Mouse (Mus musculus) heart, postnatal 0 days (tissue): ENCODE data around the gene Agbl1. TPM values are rescaled to one million over a fixed set of nuclear protein-coding genes. Genes with fewer than 3 reads are reported as not detected.

Experiments used
- ATAC-seq: fragments of 200-750 bp; cut with Nextera tagmentation; 2 replicates; pipeline ENCODE4 v1.8.0; 2017; ENCODE audit warnings: low read depth, moderate number of reproducible peaks, moderate library complexity; ENCODE audit not compliant: insufficient read depth
- DNase-seq: peaks from one replicate; pipeline ENCODE4 v3.0.0-alpha.2; 2016; ENCODE audit warnings: low spot score
- H3K27ac ChIP-seq: fragments of 300-500 bp; sonication (generic); 2 replicates; pipeline ENCODE4 v1.5.1; 2014; ENCODE audit warnings: low read depth, mild to moderate bottlenecking
- H3K27me3 ChIP-seq: fragments of 300-500 bp; sonication (generic); 2 replicates; pipeline ENCODE4 v1.6.1; 2014; ENCODE audit warnings: low read length, mixed read lengths; ENCODE audit not compliant: control insufficient read depth, insufficient read depth
- H3K36me3 ChIP-seq: fragments of 300-500 bp; sonication (generic); replicated peaks from 2 replicates; pipeline ENCODE4 v1.6.1; 2014; ENCODE audit warnings: low read length, mixed read lengths; ENCODE audit not compliant: control insufficient read depth, insufficient read depth
- H3K4me1 ChIP-seq: fragments of 300-500 bp; sonication (generic); 2 replicates; pipeline ENCODE4 v1.6.1; 2014; ENCODE audit warnings: antibody characterized with exemption; ENCODE audit not compliant: control insufficient read depth, insufficient read depth
- H3K4me2 ChIP-seq: fragments of 300-500 bp; sonication (generic); 2 replicates; pipeline ENCODE4 v1.6.1; 2014; ENCODE audit warnings: low read depth, mild to moderate bottlenecking, low read length, moderate library complexity
- H3K4me3 ChIP-seq: fragments of 300-500 bp; sonication (generic); 2 replicates; pipeline ENCODE4 v1.5.1; 2014; ENCODE audit warnings: low read depth, low read length
- H3K9ac ChIP-seq: fragments of 300-500 bp; sonication (generic); replicated peaks from 2 replicates; pipeline ENCODE4 v1.6.1; 2014; ENCODE audit warnings: low read depth, low read length, mixed read lengths
- H3K9me3 ChIP-seq: fragments of 300-500 bp; sonication (generic); replicated peaks from 2 replicates; pipeline ENCODE4 v1.6.1; 2016; ENCODE audit warnings: low read length; ENCODE audit not compliant: control insufficient read depth
- CTCF ChIP-seq: IDR thresholded peaks from 2 replicates; pipeline ENCODE4 v1.5.1; 2016; ENCODE audit warnings: antibody characterized with exemption, control low read depth, low read depth
- EP300 ChIP-seq: IDR thresholded peaks from 2 replicates; pipeline ENCODE4 v1.6.1; 2016; ENCODE audit warnings: antibody characterized with exemption, low read depth
- WGBS: fragments of 180-500 bp; shearing (Covaris S2); extraction: QIAGEN DNeasy Blood & Tissue Kit; methylation state at CpG from one replicate; pipeline ENCODE4 v1.1.7; 2014; 5-methylcytosine and 5-hydroxymethylcytosine counted together
- polyA plus RNA-seq: library from polyadenylated mRNA; unstranded; fragments of >200 nt; fragmentation: Nextera tagmentation; extraction: Ambion mirVana; gene quantifications from 2 replicates; pipeline ENCODE4 v1.2.1, GENCODE M21; 2015
- total RNA-seq: library from RNA; depleted of rRNA; stranded (reverse); fragments of >200 nt; gene quantifications from 2 replicates; pipeline ENCODE4 v1.2.3, GENCODE M21; 2014; ENCODE audit warnings: low replicate concordance

Agbl1 gene
- total and polyA plus RNA-seq, 2 experiments from 2014 or later: not detected

DNA sequence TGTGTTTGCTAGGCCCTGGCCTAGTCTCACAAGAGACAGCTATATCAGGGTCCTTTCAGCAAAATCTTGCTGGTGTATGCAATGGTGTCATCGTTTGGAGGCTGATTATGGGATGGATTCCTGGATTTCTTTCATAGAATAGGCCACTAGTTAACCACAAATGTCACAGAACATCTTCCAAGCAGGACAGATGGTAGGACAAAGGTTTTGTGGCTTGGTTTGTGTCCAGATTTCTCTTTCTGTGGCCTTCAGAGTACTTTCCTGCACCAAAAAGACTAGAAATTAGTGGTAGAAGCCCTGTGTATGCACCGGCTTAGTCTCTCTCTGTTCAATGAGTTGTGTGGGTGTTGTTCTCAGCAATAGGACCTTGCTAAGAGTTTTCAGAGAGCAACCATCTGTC is 590.9 kb downstream of the Agbl1 start:
- no peaks in the 10 kb centered on the region for H3K36me3 ChIP-seq
- ATAC-seq (no peak), DNase-seq (no peak)
- 57% methylated on average over 2 of the region's 2 CpGs for WGBS
- TF ChIP-seq CTCF (no peak), EP300 (no peak)
- H3K27me3 ChIP-seq: no peaks in the 10 kb centered on the region
- no peak overlapping the region for H3K4me3 ChIP-seq
- H3K4me1 ChIP-seq: no peaks in the 10 kb centered on the region
- no peak overlapping the region for H3K9ac ChIP-seq
- H3K27ac ChIP-seq: no peak overlapping the region
- H3K9me3 ChIP-seq: no peaks in the 10 kb centered on the region
- H3K4me2 ChIP-seq: no peak overlapping the region

GRCm38 (mm10) chr7:76842146-76842545 is 612.5 kb downstream of the Agbl1 start:
- Histone ChIP-seq H3K4me1 (no peaks in the 10 kb centered on the region), H3K9me3 (no peaks in the 10 kb centered on the region), H3K4me2 (no peak overlapping the region), H3K27me3 (no peaks in the 10 kb centered on the region), H3K36me3 (no peaks in the 10 kb centered on the region), H3K4me3 (no peak overlapping the region), H3K27ac (no peak overlapping the region), H3K9ac (no peak overlapping the region)
- ATAC-seq (no peak), DNase-seq (no peak)
- 74% methylated on average over 3 of the region's 3 CpGs for WGBS
- no peak for TF ChIP-seq CTCF
- TF ChIP-seq EP300: no peak

DNA sequence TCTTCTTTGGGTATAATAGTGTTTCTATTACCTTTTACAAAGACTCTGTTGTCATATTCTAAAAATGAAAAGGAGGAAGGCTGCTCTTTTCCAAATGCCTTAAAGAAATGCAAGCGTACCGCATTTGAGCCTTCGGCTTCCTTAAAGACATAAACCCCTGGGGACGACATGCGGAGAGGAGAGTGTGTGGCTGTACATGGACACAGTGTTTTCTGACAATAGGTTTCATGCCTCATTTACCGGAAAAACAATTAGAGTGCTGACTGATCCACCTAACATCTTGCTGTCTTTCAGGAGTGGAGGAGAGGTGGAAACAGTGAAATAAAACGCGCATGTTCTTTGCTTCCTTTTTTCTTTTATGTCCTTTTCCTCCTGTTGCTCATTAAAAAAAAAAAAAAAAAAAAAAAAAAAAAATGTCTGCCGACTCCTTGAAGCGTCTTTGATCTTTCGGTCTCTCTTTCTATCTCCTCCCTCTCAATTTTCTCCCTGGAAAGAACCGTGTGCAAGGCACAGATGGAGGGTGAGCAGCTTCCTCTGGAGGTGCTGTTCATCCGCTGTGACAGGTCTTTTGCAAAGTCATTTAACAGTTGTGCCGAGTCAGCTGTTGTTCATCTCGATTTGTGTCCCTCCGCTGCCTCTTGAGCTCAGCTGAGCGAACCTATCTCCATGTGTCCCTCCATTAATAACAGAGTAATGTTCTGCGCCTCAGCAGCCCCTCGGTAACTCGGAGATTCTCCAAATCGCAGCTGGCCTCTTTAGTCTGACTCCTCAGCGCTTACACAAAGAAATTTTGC is 659.9 kb downstream of the Agbl1 start:
- 68% methylated on average over 22 of the region's 22 CpGs for WGBS
- TF ChIP-seq CTCF (no peak), EP300 (no peak)
- ATAC-seq: no peak

GRCm38 (mm10) chr7:76904096-76904495 is 674.4 kb downstream of the Agbl1 start:
- H3K9ac ChIP-seq: no peak overlapping the region
- WGBS: 81% methylated on average over 1 of the region's 1 CpGs
- no peaks in the 10 kb centered on the region for H3K4me1 ChIP-seq
- DNase-seq (no peak), ATAC-seq (no peak)
- H3K9me3 ChIP-seq: no peaks in the 10 kb centered on the region
- no peak overlapping the region for H3K4me2 ChIP-seq
- H3K4me3 ChIP-seq: no peak overlapping the region
- no peak for TF ChIP-seq CTCF
- no peak for TF ChIP-seq EP300
- no peak overlapping the region for H3K27ac ChIP-seq
- no peaks in the 10 kb centered on the region for H3K27me3 ChIP-seq
- H3K36me3 ChIP-seq: no peaks in the 10 kb centered on the region

More for the DNA sequence above, 659.9 kb downstream of the Agbl1 start:
- Histone ChIP-seq H3K36me3 (no peaks in the 10 kb centered on the region), H3K9ac (no peak overlapping the region), H3K4me2 (no peak overlapping the region), H3K27me3 (no peaks in the 10 kb centered on the region), H3K4me3 (no peak overlapping the region), H3K4me1 (no peaks in the 10 kb centered on the region), H3K9me3 (no peaks in the 10 kb centered on the region), H3K27ac (no peak overlapping the region)
- DNase-seq: no peak

- Histone ChIP-seq H3K4me1 (no peaks in the 10 kb centered on the region), H3K9me3 (no peaks in the 10 kb centered on the region), H3K36me3 (no peaks in the 10 kb centered on the region), H3K27ac (no peak overlapping the region), H3K4me2 (no peak overlapping the region), H3K27me3 (no peaks in the 10 kb centered on the region), H3K9ac (no peak overlapping the region), H3K4me3 (no peak overlapping the region)
- WGBS: 67% methylated on average over 5 of the region's 5 CpGs
- TF ChIP-seq CTCF: no peak
- no peak for TF ChIP-seq EP300
- no peak for DNase-seq
- no peak for ATAC-seq
These were observed 682.0 kb downstream of the Agbl1 start for GRCm38 (mm10) chr7:76911672-76912071.

DNA sequence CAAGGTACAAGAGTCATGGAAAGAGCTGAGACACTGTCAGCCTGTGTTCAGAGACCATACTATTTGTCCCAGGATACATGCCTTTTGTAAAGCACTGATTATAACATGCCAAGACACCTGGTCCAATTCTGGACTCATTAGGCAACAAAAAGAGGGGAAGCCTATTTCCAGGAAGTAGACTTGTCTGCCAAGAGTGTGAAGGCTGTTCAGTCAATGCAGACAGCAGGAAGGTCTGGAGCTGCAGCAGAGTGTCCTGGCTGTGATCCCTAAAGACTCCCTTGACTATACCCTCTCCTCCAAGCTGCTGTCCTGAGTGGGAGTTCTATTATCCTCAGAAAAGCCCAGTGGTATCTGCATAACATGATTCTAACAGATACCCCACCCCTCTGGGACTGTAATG is 689.2 kb downstream of the Agbl1 start:
- Histone ChIP-seq H3K27ac (no peak overlapping the region), H3K4me1 (no peaks in the 10 kb centered on the region), H3K27me3 (no peaks in the 10 kb centered on the region), H3K9ac (no peak overlapping the region), H3K9me3 (no peaks in the 10 kb centered on the region), H3K36me3 (no peaks in the 10 kb centered on the region), H3K4me2 (no peak overlapping the region), H3K4me3 (no peak overlapping the region)
- DNase-seq (no peak), ATAC-seq (no peak)
- no peak for TF ChIP-seq CTCF
- no peak for TF ChIP-seq EP300
